33 mouse cellular contexts compared by ENCODE assay signal in genomic region chr2:29179810-29180209, GRCm38 (mm10). TPM values are rescaled to one million over a fixed set of nuclear protein-coding genes. Genes with fewer than 3 reads are reported as not detected.
DNase-seq lines count a peak whose midpoint lies in the region; ATAC-seq and TF ChIP-seq lines count a peak whose summit lies in the region.
"Had no signal": no experiment of that assay in that cellular context is flagged by ENCODE, and none has a peak within 500 bp of the region (broad histone marks: within the 10 kb centered on the region; RNA-seq: fewer than 3 reads in every experiment).

No protein-coding gene starts in this region.

- peak; percentile 83 for DNase-seq in heart, adult 11 months
- DNase-seq in heart, adult 18-20 months, result no peak
- no peak for DNase-seq in layer of hippocampus, postnatal 36 days
- no peak for DNase-seq in frontal cortex, adult 2 months (ENCODE audit: extremely low spot score in 1 of 2, low spot score in 1 of 2)
- no peak for DNase-seq in left cerebral cortex, postnatal 36 days (ENCODE audit: low spot score in 2 of 2)
- DNase-seq in urinary bladder, adult 18-20 months (ENCODE audit: low spot score in 2 of 2), result no peak
- DNase-seq: adrenal gland, postnatal 10 days; B cell, adult 2 months; cerebellum, adult 18-20 months; cerebellum, postnatal 10 days; gastrocnemius, postnatal 25 days; heart, postnatal 14 days; kidney, adult 18-20 months; kidney, postnatal 25 days; liver, embryonic 13.5 days; lung, adult 18-20 months; lung, postnatal 10 days; right cerebral cortex, postnatal 4 days; thymus, adult 2 months; thymus, postnatal 36 days had no signal

- intact Hi-C loops in left cerebral cortex, postnatal 36 days (cut with DNase I), result no loop called here

- ATAC-seq in hematopoietic stem cell, adult 5-6 weeks (replicated peaks in 1 of 2; ENCODE audit: insufficient read depth in 1 of 2, low FRiP score in 2 of 2, low TSS enrichment in 1 of 2, low read depth in 1 of 2, poor library complexity in 2 of 2, severe bottlenecking in 2 of 2), result peak; percentile 37 to 81; a peak in 3 of 4 replicates
- ATAC-seq: hindbrain, embryonic 16.5 days; midbrain, embryonic 15.5 days had no signal

- H3K4me1 ChIP-seq in bone marrow, adult 2 months (ENCODE audit: control insufficient read depth, insufficient read depth, low read length), result no peaks in the 10 kb centered on the region; the same call in none of the 2 replicates
- H3K4me1 ChIP-seq: forebrain, embryonic 12.5 days; limb, embryonic 10.5 days; limb, embryonic 15.5 days; liver, embryonic 13.5 days; midbrain, embryonic 10.5 days; midbrain, embryonic 15.5 days had no signal

- TF ChIP-seq POLR2A in bone marrow, adult 2 months (IDR thresholded peaks at IDR 0.05; ENCODE audit: borderline replicate concordance, control insufficient read depth, low read depth, low read length), result no peak

- WGBS in bone marrow, adult 2 months, result 42% methylated on average over 4 of the region's 4 CpGs

- peak overlapping the region; percentile 26; the same call in 1 of the 2 replicates for H3K27ac ChIP-seq in bone marrow, adult 2 months (ENCODE audit: control insufficient read depth, insufficient read depth, low read depth, low read length, poor library complexity)
- H3K27ac ChIP-seq: forebrain, embryonic 12.5 days; kidney, embryonic 15.5 days; layer of hippocampus, adult 2 months; limb, embryonic 10.5 days; limb, embryonic 15.5 days; liver, embryonic 13.5 days; macrophage; midbrain, embryonic 10.5 days; midbrain, embryonic 15.5 days; stomach, postnatal 0 days had no signal

- TF ChIP-seq CTCF in bone marrow, adult 2 months (IDR thresholded peaks at IDR 0.05; ENCODE audit: control insufficient read depth, insufficient read depth, low read length), result no peak

- H3K4me3 ChIP-seq in bone marrow, adult 2 months (replicated peaks; ENCODE audit: control insufficient read depth, low read depth, low read length), result no peak overlapping the region
- H3K4me3 ChIP-seq: erythroblast, embryonic 14.5 days; forebrain, embryonic 12.5 days; kidney, embryonic 15.5 days; layer of hippocampus, adult 2 months; limb, embryonic 10.5 days; limb, embryonic 15.5 days; liver, embryonic 13.5 days; midbrain, embryonic 10.5 days; midbrain, embryonic 15.5 days had no signal

RNA-seq across cellular contexts. Expression of gene Setx, which starts 55.8 kb away (rescaled TPM):
- total RNA-seq in heart, adult 18-20 months (2021), result 10 to 100 TPM; 31.0 to 32.3 TPM
- 7.9 and 10.8 TPM in 2 replicates for polyA plus RNA-seq in bone marrow, adult 2 months (2011; ENCODE audit: insufficient read depth, insufficient read length, low replicate concordance, missing spikeins)
- total RNA-seq in hematopoietic stem cell, adult 5-6 weeks (2017), result 108 and 115 TPM in 2 replicates
- 10 to 100 TPM; 40.2 to 44.2 TPM for total RNA-seq in layer of hippocampus, postnatal 36 days (2021)
- polyA plus RNA-seq in frontal cortex, adult 2 months (2012; rRNA removed), result 13.4 and 14.8 TPM in 2 replicates
- 10 to 100 TPM; 44.1 to 48.9 TPM for total RNA-seq in left cerebral cortex, postnatal 36 days (2021)
